Mouse (Mus musculus): ENCODE measurements around the gene Prelid3b. TPM values are rescaled to one million over a fixed set of nuclear protein-coding genes. Genes with fewer than 3 reads are reported as not detected.

Gene Prelid3b
- polyA plus RNA-seq, 1 experiment from 2014 or later, result 123 TPM

GRCm38 (mm10) chr2:174439450-174439838 lies 33.4 kb downstream of the Prelid3b start:
- no peaks in the 10 kb centered on the region for H3K36me3 ChIP-seq (ENCODE audit: control insufficient read depth, insufficient read depth, low read length)
- no peak overlapping the region for H3K4me3 ChIP-seq (ENCODE audit: low read depth, low read length)
- H3K4me1 ChIP-seq (ENCODE audit: control insufficient read depth, insufficient read depth, low read length), result peaks cover 8% of the 10 kb centered on the region
- peak overlapping the region; percentile 54 for H3K4me2 ChIP-seq (ENCODE audit: low read depth, severe bottlenecking)
- no peaks in the 10 kb centered on the region for H3K27me3 ChIP-seq (ENCODE audit: control insufficient read depth, insufficient read depth, low read length)
- H3K9me3 ChIP-seq (ENCODE audit: control insufficient read depth, low read length), result no peaks in the 10 kb centered on the region
- WGBS, result 66% methylated on average over 5 of the region's 5 CpGs
- no peak overlapping the region for H3K27ac ChIP-seq (replicated peaks; ENCODE audit: low read depth, low read length)
- H3K9ac ChIP-seq (ENCODE audit: low read length), result no peak overlapping the region; the same call in 1 of the 2 replicates
- no peak for ATAC-seq (ENCODE audit: insufficient number of reproducible peaks, low FRiP score, low TSS enrichment, low read depth)
- DNase-seq (ENCODE audit: low spot score), result no peak

- Histone ChIP-seq H3K9me3 (ENCODE audit: control insufficient read depth, low read length) (no peaks in the 10 kb centered on the region), H3K9ac (ENCODE audit: low read length) (peak within 1 kb of the TSS; percentile 68), H3K27me3 (ENCODE audit: control insufficient read depth, insufficient read depth, low read length) (no peaks in the 10 kb centered on the region), H3K4me2 (ENCODE audit: low read depth, severe bottlenecking) (peak within 1 kb of the TSS; percentile 54), H3K4me1 (ENCODE audit: control insufficient read depth, insufficient read depth, low read length) (peaks cover 8% of the 10 kb centered on the region), H3K27ac (replicated peaks; ENCODE audit: low read depth, low read length) (no peak within 1 kb of the TSS), H3K36me3 (ENCODE audit: control insufficient read depth, insufficient read depth, low read length) (no peaks in the 10 kb centered on the region), H3K4me3 (ENCODE audit: low read depth, low read length) (peak within 1 kb of the TSS; percentile 51)
- ATAC-seq (ENCODE audit: insufficient number of reproducible peaks, low FRiP score, low TSS enrichment, low read depth), result peak; percentile 72
- DNase-seq (ENCODE audit: low spot score), result peak; percentile 78
- 1% methylated on average over 37 of the region's 38 CpGs for WGBS
Observed at GRCm38 (mm10) chr2:174438737-174439449, 34.0 kb downstream of the Prelid3b start, which contains the start of gene Ctsz. Gene Ctsz, minus strand, starts transcription at chr2:174439039.

- Histone ChIP-seq H3K4me2 (ENCODE audit: low read depth, severe bottlenecking) (peak overlapping the region; percentile 54), H3K36me3 (ENCODE audit: control insufficient read depth, insufficient read depth, low read length) (no peaks in the 10 kb centered on the region), H3K9me3 (ENCODE audit: control insufficient read depth, low read length) (no peaks in the 10 kb centered on the region), H3K9ac (ENCODE audit: low read length) (peak overlapping the region; percentile 68), H3K4me3 (ENCODE audit: low read depth, low read length) (peak overlapping the region; percentile 51), H3K27me3 (ENCODE audit: control insufficient read depth, insufficient read depth, low read length) (no peaks in the 10 kb centered on the region), H3K4me1 (ENCODE audit: control insufficient read depth, insufficient read depth, low read length) (peaks cover 8% of the 10 kb centered on the region), H3K27ac (replicated peaks; ENCODE audit: low read depth, low read length) (no peak overlapping the region)
- DNase-seq (ENCODE audit: low spot score) (no peak), ATAC-seq (ENCODE audit: insufficient number of reproducible peaks, low FRiP score, low TSS enrichment, low read depth) (no peak)
- WGBS, result 72% methylated on average over 11 of the region's 11 CpGs
Observed at GRCm38 (mm10) chr2:174438181-174438580, 34.7 kb downstream of the Prelid3b start.

GRCm38 (mm10) chr2:174437697-174437982 lies 35.2 kb downstream of the Prelid3b start:
- Histone ChIP-seq H3K4me1 (ENCODE audit: control insufficient read depth, insufficient read depth, low read length) (peaks cover 8% of the 10 kb centered on the region), H3K27me3 (ENCODE audit: control insufficient read depth, insufficient read depth, low read length) (no peaks in the 10 kb centered on the region), H3K27ac (replicated peaks; ENCODE audit: low read depth, low read length) (no peak overlapping the region), H3K36me3 (ENCODE audit: control insufficient read depth, insufficient read depth, low read length) (peaks cover 3% of the 10 kb centered on the region; the same call in 1 of the 2 replicates), H3K9ac (ENCODE audit: low read length) (no peak overlapping the region), H3K4me2 (ENCODE audit: low read depth, severe bottlenecking) (peak overlapping the region; percentile 54; the same call in 1 of the 2 replicates), H3K9me3 (ENCODE audit: control insufficient read depth, low read length) (no peaks in the 10 kb centered on the region), H3K4me3 (ENCODE audit: low read depth, low read length) (peak overlapping the region; percentile 51; the same call in 1 of the 2 replicates)
- no peak for DNase-seq (ENCODE audit: low spot score)
- WGBS, result 97% methylated on average over 4 of the region's 4 CpGs
- ATAC-seq (ENCODE audit: insufficient number of reproducible peaks, low FRiP score, low TSS enrichment, low read depth), result no peak

- H3K9ac ChIP-seq (ENCODE audit: low read length), result no peak overlapping the region
- H3K4me1 ChIP-seq (ENCODE audit: control insufficient read depth, insufficient read depth, low read length), result peaks cover 8% of the 10 kb centered on the region
- no peaks in the 10 kb centered on the region for H3K9me3 ChIP-seq (ENCODE audit: control insufficient read depth, low read length)
- peaks cover 6% of the 10 kb centered on the region; the same call in 1 of the 2 replicates for H3K36me3 ChIP-seq (ENCODE audit: control insufficient read depth, insufficient read depth, low read length)
- no peak overlapping the region for H3K4me2 ChIP-seq (ENCODE audit: low read depth, severe bottlenecking)
- ATAC-seq (ENCODE audit: insufficient number of reproducible peaks, low FRiP score, low TSS enrichment, low read depth) (no peak), DNase-seq (ENCODE audit: low spot score) (no peak)
- H3K27me3 ChIP-seq (ENCODE audit: control insufficient read depth, insufficient read depth, low read length), result no peaks in the 10 kb centered on the region
- H3K4me3 ChIP-seq (ENCODE audit: low read depth, low read length), result no peak overlapping the region
- WGBS, result 95% methylated on average over 7 of the region's 7 CpGs
- no peak overlapping the region for H3K27ac ChIP-seq (replicated peaks; ENCODE audit: low read depth, low read length)
Observed at GRCm38 (mm10) chr2:174436916-174437696, 35.8 kb downstream of the Prelid3b start.

- Histone ChIP-seq H3K4me1 (ENCODE audit: control insufficient read depth, insufficient read depth, low read length) (peaks cover 8% of the 10 kb centered on the region), H3K4me3 (ENCODE audit: low read depth, low read length) (no peak overlapping the region), H3K4me2 (ENCODE audit: low read depth, severe bottlenecking) (no peak overlapping the region), H3K9ac (ENCODE audit: low read length) (no peak overlapping the region), H3K9me3 (ENCODE audit: control insufficient read depth, low read length) (no peaks in the 10 kb centered on the region), H3K27me3 (ENCODE audit: control insufficient read depth, insufficient read depth, low read length) (no peaks in the 10 kb centered on the region), H3K36me3 (ENCODE audit: control insufficient read depth, insufficient read depth, low read length) (peaks cover 6% of the 10 kb centered on the region; the same call in 1 of the 2 replicates), H3K27ac (replicated peaks; ENCODE audit: low read depth, low read length) (no peak overlapping the region)
- 90% methylated on average over 26 of the region's 26 CpGs for WGBS
- DNase-seq (ENCODE audit: low spot score) (no peak), ATAC-seq (ENCODE audit: insufficient number of reproducible peaks, low FRiP score, low TSS enrichment, low read depth) (no peak)
Observed at GRCm38 (mm10) chr2:174436076-174436701, 36.7 kb downstream of the Prelid3b start.

- peaks cover 8% of the 10 kb centered on the region; the same call in 1 of the 2 replicates for H3K36me3 ChIP-seq (ENCODE audit: control insufficient read depth, insufficient read depth, low read length)
- H3K27me3 ChIP-seq (ENCODE audit: control insufficient read depth, insufficient read depth, low read length), result no peaks in the 10 kb centered on the region
- no peak overlapping the region for H3K9ac ChIP-seq (ENCODE audit: low read length)
- DNase-seq (ENCODE audit: low spot score), result no peak
- H3K9me3 ChIP-seq (ENCODE audit: control insufficient read depth, low read length), result no peaks in the 10 kb centered on the region
- peaks cover 8% of the 10 kb centered on the region for H3K4me1 ChIP-seq (ENCODE audit: control insufficient read depth, insufficient read depth, low read length)
- 96% methylated on average over 9 of the region's 9 CpGs for WGBS
- no peak overlapping the region for H3K4me2 ChIP-seq (ENCODE audit: low read depth, severe bottlenecking)
- no peak overlapping the region for H3K27ac ChIP-seq (replicated peaks; ENCODE audit: low read depth, low read length)
- ATAC-seq (ENCODE audit: insufficient number of reproducible peaks, low FRiP score, low TSS enrichment, low read depth), result no peak
- no peak overlapping the region for H3K4me3 ChIP-seq (ENCODE audit: low read depth, low read length)
Observed at GRCm38 (mm10) chr2:174434943-174435342, 37.9 kb downstream of the Prelid3b start.

GRCm38 (mm10) chr2:174428996-174429591 lies 43.8 kb downstream of the Prelid3b start:
- ATAC-seq (ENCODE audit: insufficient number of reproducible peaks, low FRiP score, low TSS enrichment, low read depth), result no peak
- Histone ChIP-seq H3K4me1 (ENCODE audit: control insufficient read depth, insufficient read depth, low read length) (no peaks in the 10 kb centered on the region), H3K9me3 (ENCODE audit: control insufficient read depth, low read length) (no peaks in the 10 kb centered on the region), H3K36me3 (ENCODE audit: control insufficient read depth, insufficient read depth, low read length) (peaks cover 32% of the 10 kb centered on the region), H3K4me2 (ENCODE audit: low read depth, severe bottlenecking) (no peak overlapping the region), H3K27ac (replicated peaks; ENCODE audit: low read depth, low read length) (no peak overlapping the region), H3K9ac (ENCODE audit: low read length) (no peak overlapping the region), H3K4me3 (ENCODE audit: low read depth, low read length) (no peak overlapping the region), H3K27me3 (ENCODE audit: control insufficient read depth, insufficient read depth, low read length) (no peaks in the 10 kb centered on the region)
- DNase-seq (ENCODE audit: low spot score), result no peak
- 81% methylated on average over 10 of the region's 10 CpGs for WGBS

Data from limb, embryonic 11.5 days (tissue).